Mouse (Mus musculus): ENCODE results near the gene Tigd3. TPM values are rescaled to one million over a fixed set of nuclear protein-coding genes. Genes with fewer than 3 reads are reported as not detected.

Gene Tigd3
- total and polyA plus RNA-seq, 2 experiments from 2014 or later, result 9.9 to 10.2 TPM

- ATAC-seq, result no peak
- Histone ChIP-seq H3K4me3 (ENCODE audit: low read depth, low read length) (no peak overlapping the region), H3K36me3 (ENCODE audit: insufficient read depth) (peaks cover 47% of the 10 kb centered on the region), H3K27me3 (ENCODE audit: insufficient read depth, low read length) (no peaks in the 10 kb centered on the region), H3K27ac (ENCODE audit: low read depth, low read length) (no peak overlapping the region), H3K4me2 (ENCODE audit: low read depth) (no peak overlapping the region), H3K4me1 (ENCODE audit: insufficient read depth) (peaks cover 19% of the 10 kb centered on the region), H3K9me3 (ENCODE audit: low read length) (no peaks in the 10 kb centered on the region), H3K9ac (no peak overlapping the region)
- WGBS, result 94% methylated on average over 3 of the region's 3 CpGs
- no peak for DNase-seq
- TF ChIP-seq CTCF (IDR thresholded peaks at IDR 0.05; ENCODE audit: low read depth), result no peak
Measured at GRCm38 (mm10) chr19:5907275-5907674, 13.3 kb upstream of the Tigd3 start.

- peak overlapping the region; percentile 71 for H3K27ac ChIP-seq (ENCODE audit: low read depth, low read length)
- TF ChIP-seq CTCF (IDR thresholded peaks at IDR 0.05; ENCODE audit: low read depth), result no peak
- WGBS, result 8% methylated on average over 26 of the region's 31 CpGs
- H3K9ac ChIP-seq, result peak overlapping the region; percentile 79
- H3K27me3 ChIP-seq (ENCODE audit: insufficient read depth, low read length), result no peaks in the 10 kb centered on the region
- peak overlapping the region; percentile 74 for H3K4me2 ChIP-seq (ENCODE audit: low read depth)
- peaks cover 11% of the 10 kb centered on the region for H3K4me1 ChIP-seq (ENCODE audit: insufficient read depth)
- peaks cover 18% of the 10 kb centered on the region for H3K36me3 ChIP-seq (ENCODE audit: insufficient read depth)
- H3K9me3 ChIP-seq (ENCODE audit: low read length), result no peaks in the 10 kb centered on the region
- peak; percentile 45 for DNase-seq
- peak overlapping the region; percentile 71 for H3K4me3 ChIP-seq (ENCODE audit: low read depth, low read length)
- ATAC-seq, result peak; percentile 45
Measured at GRCm38 (mm10) chr19:5893282-5894001, 507 bp downstream of the Tigd3 start.

GRCm38 (mm10) chr19:5892735-5893134, 1.2 kb downstream of the Tigd3 start:
- no peaks in the 10 kb centered on the region for H3K9me3 ChIP-seq (ENCODE audit: low read length)
- H3K27me3 ChIP-seq (ENCODE audit: insufficient read depth, low read length), result no peaks in the 10 kb centered on the region
- H3K9ac ChIP-seq, result no peak overlapping the region
- 87% methylated on average over 13 of the region's 13 CpGs for WGBS
- H3K4me2 ChIP-seq (ENCODE audit: low read depth), result peak overlapping the region; percentile 74
- DNase-seq, result no peak
- ATAC-seq, result no peak
- TF ChIP-seq CTCF (IDR thresholded peaks at IDR 0.05; ENCODE audit: low read depth), result no peak
- peaks cover 16% of the 10 kb centered on the region for H3K36me3 ChIP-seq (ENCODE audit: insufficient read depth)
- H3K4me1 ChIP-seq (ENCODE audit: insufficient read depth), result peaks cover 11% of the 10 kb centered on the region
- peak overlapping the region; percentile 71 for H3K4me3 ChIP-seq (ENCODE audit: low read depth, low read length)
- H3K27ac ChIP-seq (ENCODE audit: low read depth, low read length), result peak overlapping the region; percentile 71; the same call in 1 of the 2 replicates

GRCm38 (mm10) chr19:5892262-5892661, 1.7 kb downstream of the Tigd3 start:
- H3K4me2 ChIP-seq (ENCODE audit: low read depth), result peak overlapping the region; percentile 74; the same call in 1 of the 2 replicates
- TF ChIP-seq CTCF (IDR thresholded peaks at IDR 0.05; ENCODE audit: low read depth), result no peak
- WGBS, result 94% methylated on average over 7 of the region's 7 CpGs

GRCm38 (mm10) chr19:5891521-5892258, 2.3 kb downstream of the Tigd3 start:
- ATAC-seq (no peak), DNase-seq (no peak)
- H3K4me2 ChIP-seq (ENCODE audit: low read depth), result no peak overlapping the region
- no peak for TF ChIP-seq CTCF (IDR thresholded peaks at IDR 0.05; ENCODE audit: low read depth)
- H3K27me3 ChIP-seq (ENCODE audit: insufficient read depth, low read length), result no peaks in the 10 kb centered on the region
- no peak overlapping the region for H3K27ac ChIP-seq (ENCODE audit: low read depth, low read length)
- H3K9ac ChIP-seq, result no peak overlapping the region
- no peak overlapping the region for H3K4me3 ChIP-seq (ENCODE audit: low read depth, low read length)
- H3K9me3 ChIP-seq (ENCODE audit: low read length), result no peaks in the 10 kb centered on the region
- H3K4me1 ChIP-seq (ENCODE audit: insufficient read depth), result peaks cover 11% of the 10 kb centered on the region
- H3K36me3 ChIP-seq (ENCODE audit: insufficient read depth), result peaks cover 9% of the 10 kb centered on the region
- WGBS, result 89% methylated on average over 12 of the region's 12 CpGs

More at GRCm38 (mm10) chr19:5892262-5892661, 1.7 kb downstream of the Tigd3 start:
- Histone ChIP-seq H3K27me3 (ENCODE audit: insufficient read depth, low read length) (no peaks in the 10 kb centered on the region), H3K4me3 (ENCODE audit: low read depth, low read length) (no peak overlapping the region), H3K36me3 (ENCODE audit: insufficient read depth) (peaks cover 11% of the 10 kb centered on the region), H3K9ac (no peak overlapping the region), H3K4me1 (ENCODE audit: insufficient read depth) (peaks cover 11% of the 10 kb centered on the region), H3K27ac (ENCODE audit: low read depth, low read length) (no peak overlapping the region), H3K9me3 (ENCODE audit: low read length) (no peaks in the 10 kb centered on the region)
- DNase-seq (no peak), ATAC-seq (no peak)

GRCm38 (mm10) chr19:5889211-5889610, 4.7 kb downstream of the Tigd3 start:
- 74% methylated on average over 4 of the region's 4 CpGs for WGBS

More at GRCm38 (mm10) chr19:5889211-5889610, 4.7 kb downstream of the Tigd3 start:
- H3K9ac ChIP-seq, result no peak overlapping the region
- no peak overlapping the region for H3K27ac ChIP-seq (ENCODE audit: low read depth, low read length)
- H3K4me3 ChIP-seq (ENCODE audit: low read depth, low read length), result no peak overlapping the region
- ATAC-seq (no peak), DNase-seq (no peak)
- no peak for TF ChIP-seq CTCF (IDR thresholded peaks at IDR 0.05; ENCODE audit: low read depth)
- H3K9me3 ChIP-seq (ENCODE audit: low read length), result no peaks in the 10 kb centered on the region
- H3K4me1 ChIP-seq (ENCODE audit: insufficient read depth), result peaks cover 9% of the 10 kb centered on the region
- H3K4me2 ChIP-seq (ENCODE audit: low read depth), result no peak overlapping the region
- H3K27me3 ChIP-seq (ENCODE audit: insufficient read depth, low read length), result no peaks in the 10 kb centered on the region
- no peaks in the 10 kb centered on the region for H3K36me3 ChIP-seq (ENCODE audit: insufficient read depth)
